Mouse (Mus musculus): ENCODE results near the gene Gm20661.

The Gm20661 gene

DNA sequence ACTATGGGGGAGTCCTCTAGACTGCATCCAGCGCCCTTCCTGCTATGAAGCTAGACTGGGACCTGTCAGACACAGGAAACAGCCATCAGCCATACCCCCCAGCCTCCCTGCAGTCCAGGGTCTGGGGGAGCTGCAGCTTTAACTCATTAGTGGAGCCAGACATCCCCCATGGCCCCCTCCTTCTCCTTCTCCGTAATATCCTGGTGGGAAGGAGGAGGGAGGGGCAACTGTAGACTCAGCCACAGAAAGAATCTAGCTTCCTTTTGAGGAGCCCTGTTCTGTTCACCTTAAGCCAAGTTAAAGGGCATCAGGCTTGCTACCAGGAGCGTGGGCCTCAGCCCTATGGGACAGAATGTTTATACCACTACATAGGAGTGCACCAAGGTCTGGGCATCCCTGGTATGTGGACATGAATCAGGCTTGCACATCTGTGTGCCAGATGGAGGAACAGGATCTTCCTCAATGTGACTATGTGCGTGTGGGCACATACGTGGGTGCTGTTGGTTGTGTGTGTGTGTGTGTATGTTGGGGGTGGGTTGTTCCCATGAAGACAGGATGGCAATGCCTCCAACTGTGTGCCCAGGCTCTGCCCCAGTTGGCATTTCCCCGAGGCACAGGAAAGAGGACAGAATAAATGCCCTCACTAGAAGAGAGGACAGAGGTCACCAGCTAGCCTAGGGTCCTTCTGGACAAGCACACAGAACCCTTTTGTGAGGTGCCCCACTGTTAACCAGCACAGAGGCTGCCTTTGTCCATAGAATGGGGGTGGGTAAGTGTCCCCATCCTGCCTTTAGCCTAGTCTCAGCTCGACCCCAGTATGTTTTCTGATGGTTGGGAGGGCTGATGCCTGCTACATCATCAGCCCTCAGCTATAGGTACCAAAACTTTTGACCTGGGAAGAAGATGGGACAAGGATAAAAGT lies 913 bp upstream of the Gm20661 start:
- no peak for DNase-seq (ENCODE audit: low read depth, low spot score)
- H3K36me3 ChIP-seq (ENCODE audit: control insufficient read depth, insufficient read depth, low read length, poor library complexity, severe bottlenecking): peaks cover 12% of the 10 kb centered on the region
- no peaks in the 10 kb centered on the region for H3K27me3 ChIP-seq (ENCODE audit: control insufficient read depth, insufficient read depth, low read length, poor library complexity, severe bottlenecking)

DNA sequence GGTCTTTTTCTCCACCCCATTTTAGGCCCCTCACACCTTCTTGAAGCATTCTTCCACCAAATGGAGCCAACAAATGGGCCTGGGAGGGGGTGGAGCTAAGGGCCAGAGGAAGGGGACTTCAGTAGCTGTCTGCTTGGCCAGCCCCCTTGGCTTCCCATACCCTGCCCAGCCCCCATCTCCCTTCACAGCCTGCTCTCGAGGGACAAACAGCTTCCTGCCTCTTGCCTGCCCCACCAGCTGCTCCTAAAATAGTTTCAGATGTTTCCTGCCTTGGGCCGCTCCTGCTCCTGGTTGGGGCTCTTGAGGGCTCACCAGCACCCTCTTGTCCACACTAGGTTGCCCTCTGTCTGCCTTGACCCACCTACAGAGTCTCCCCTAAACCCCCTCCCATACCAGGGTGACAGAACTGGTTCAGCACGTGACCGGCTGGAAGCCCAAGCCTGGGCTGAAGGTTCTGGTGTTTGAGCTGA lies 598 bp downstream of the Gm20661 start:
- H3K27me3 ChIP-seq (ENCODE audit: control insufficient read depth, insufficient read depth, low read length, poor library complexity, severe bottlenecking): no peaks in the 10 kb centered on the region
- H3K36me3 ChIP-seq (ENCODE audit: control insufficient read depth, insufficient read depth, low read length, poor library complexity, severe bottlenecking): peaks cover 2% of the 10 kb centered on the region; the same call in 1 of the 2 replicates
- DNase-seq (ENCODE audit: low read depth, low spot score): peak; percentile 48

DNA sequence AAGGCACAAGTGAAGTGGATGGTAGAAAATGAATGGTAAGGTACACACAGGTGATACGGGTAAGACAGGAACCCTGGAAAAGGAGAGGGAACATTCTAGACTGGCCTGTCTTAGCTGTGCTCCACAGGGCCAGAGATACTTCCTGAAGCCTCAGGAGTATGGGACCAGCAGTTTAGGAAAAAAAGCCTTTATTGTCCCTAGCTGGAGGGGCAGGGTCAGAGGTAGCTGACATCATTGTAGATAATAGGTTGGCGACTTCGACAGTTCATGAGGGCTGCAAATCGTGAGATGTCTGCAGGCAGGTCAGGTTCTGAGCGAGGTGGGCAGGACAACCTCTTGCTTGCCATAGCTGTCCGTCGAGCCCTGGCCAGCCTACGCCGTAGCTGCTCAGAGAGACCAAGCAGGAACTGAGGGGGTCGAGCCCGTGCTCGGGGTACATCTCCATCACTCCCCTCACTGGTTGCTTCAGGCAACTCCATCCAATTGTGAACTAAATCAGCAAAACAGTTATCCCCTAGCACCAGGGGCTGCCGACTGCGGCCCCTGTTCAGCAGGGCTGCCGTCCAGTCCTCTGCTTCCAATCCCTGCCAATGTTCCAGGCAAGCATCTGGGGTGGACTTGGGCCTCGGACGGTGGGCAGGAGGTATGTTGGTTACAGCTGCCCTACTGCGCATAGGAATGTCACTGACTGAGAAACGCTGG lies 1.3 kb downstream of the Gm20661 start:
- peak; percentile 19 for DNase-seq (ENCODE audit: low read depth, low spot score)
- H3K27me3 ChIP-seq (ENCODE audit: control insufficient read depth, insufficient read depth, low read length, poor library complexity, severe bottlenecking): no peaks in the 10 kb centered on the region
- H3K36me3 ChIP-seq (ENCODE audit: control insufficient read depth, insufficient read depth, low read length, poor library complexity, severe bottlenecking): no peaks in the 10 kb centered on the region; the same call in 1 of the 2 replicates

DNA sequence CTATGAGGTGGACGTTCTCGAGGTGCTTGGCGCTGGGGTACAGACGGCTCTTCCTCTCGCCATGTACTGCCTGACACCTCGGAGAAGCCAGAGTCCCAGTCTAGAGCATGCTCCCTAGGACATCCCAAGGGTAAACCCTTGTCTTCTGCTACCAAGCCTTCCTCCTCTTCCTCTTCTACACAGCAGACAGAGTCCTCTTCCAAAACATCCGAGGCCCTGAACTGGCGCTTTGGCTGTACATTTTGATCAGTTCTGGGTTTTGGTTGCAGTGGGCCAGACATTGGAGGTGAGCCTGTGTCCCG lies 1.8 kb downstream of the Gm20661 start:
- H3K36me3 ChIP-seq (ENCODE audit: control insufficient read depth, insufficient read depth, low read length, poor library complexity, severe bottlenecking): no peaks in the 10 kb centered on the region; the same call in 1 of the 2 replicates
- no peak for DNase-seq (ENCODE audit: low read depth, low spot score)
- H3K27me3 ChIP-seq (ENCODE audit: control insufficient read depth, insufficient read depth, low read length, poor library complexity, severe bottlenecking): no peaks in the 10 kb centered on the region

DNA sequence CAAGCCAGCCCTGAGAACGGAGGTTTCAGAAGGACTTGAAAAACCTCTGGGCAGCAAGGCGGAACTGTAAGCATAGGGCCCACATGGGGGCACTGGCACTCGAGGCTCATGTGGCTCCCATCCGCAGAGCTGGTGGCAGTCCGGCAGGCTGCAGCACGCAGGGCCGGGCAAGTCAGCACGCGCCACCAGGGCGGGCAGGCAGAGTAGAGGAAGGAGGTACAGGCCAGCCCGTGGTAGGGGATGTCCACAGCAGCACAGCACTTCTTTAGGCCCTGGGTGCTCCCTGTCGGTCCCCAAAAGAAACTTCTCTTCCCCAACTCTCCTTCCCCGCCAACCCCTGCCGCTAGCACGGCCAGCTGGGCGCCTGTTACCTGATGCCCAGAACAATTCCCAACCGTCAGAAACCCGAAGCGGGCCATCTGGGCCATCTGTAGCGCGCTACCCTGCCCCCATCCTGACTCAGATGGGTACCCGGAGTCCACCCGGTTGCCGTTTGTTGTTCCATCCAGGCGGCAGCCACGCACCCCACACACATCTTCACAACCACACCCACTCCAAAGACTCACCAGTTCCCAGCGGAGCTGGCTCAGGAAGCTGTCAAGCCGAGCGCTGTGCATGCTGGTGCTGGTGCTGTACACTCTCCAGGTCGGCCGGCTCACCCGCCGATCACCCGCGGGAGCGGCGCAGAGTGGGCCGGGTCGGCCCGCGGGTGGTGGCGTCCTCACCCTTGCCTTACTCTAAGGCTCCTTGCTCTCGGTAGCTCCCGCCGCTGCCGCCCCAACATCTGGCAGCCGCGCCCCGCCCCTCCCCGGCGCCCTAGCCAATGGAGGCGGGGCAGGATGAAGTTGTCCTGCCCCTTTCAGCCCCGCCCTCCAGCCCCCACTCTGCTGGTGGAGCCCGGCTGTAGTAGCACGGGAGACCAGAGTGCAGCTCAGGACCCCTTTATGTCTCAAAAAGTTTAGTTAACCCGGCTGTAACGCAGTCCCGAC lies 2.6 kb downstream of the Gm20661 start, which contains the start of gene Inka1:
Inka1 (minus strand) TSS at position 749 of the 989 bp plus-strand sequence.
- peak; percentile 91 for DNase-seq (ENCODE audit: low read depth, low spot score)
- Histone ChIP-seq H3K27me3 (ENCODE audit: control insufficient read depth, insufficient read depth, low read length, poor library complexity, severe bottlenecking) (no peaks in the 10 kb centered on the region), H3K36me3 (ENCODE audit: control insufficient read depth, insufficient read depth, low read length, poor library complexity, severe bottlenecking) (no peaks in the 10 kb centered on the region; the same call in 1 of the 2 replicates)

DNA sequence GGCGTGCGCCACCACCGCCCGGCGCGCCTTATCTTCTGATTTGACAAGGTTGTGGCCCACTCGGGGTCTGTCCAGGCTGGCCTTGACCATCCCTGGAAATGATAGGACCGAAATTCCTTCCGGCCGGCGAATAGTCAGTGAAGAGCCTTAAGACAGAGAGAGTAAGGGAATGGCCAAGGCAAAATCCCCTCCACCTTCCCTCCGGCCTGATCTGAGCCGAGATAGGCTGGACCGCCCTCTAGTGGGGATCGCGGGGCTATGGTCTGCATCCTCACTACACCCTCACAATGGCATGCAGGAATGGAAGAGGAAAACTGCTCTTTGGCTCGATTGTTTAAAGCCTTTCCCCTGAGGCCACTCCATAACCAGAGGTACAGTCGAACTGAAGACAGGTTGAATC lies 3.5 kb downstream of the Gm20661 start:
- no peaks in the 10 kb centered on the region for H3K27me3 ChIP-seq (ENCODE audit: control insufficient read depth, insufficient read depth, low read length, poor library complexity, severe bottlenecking)
- DNase-seq (ENCODE audit: low read depth, low spot score): peak; percentile 88
- no peaks in the 10 kb centered on the region; the same call in 1 of the 2 replicates for H3K36me3 ChIP-seq (ENCODE audit: control insufficient read depth, insufficient read depth, low read length, poor library complexity, severe bottlenecking)

DNA sequence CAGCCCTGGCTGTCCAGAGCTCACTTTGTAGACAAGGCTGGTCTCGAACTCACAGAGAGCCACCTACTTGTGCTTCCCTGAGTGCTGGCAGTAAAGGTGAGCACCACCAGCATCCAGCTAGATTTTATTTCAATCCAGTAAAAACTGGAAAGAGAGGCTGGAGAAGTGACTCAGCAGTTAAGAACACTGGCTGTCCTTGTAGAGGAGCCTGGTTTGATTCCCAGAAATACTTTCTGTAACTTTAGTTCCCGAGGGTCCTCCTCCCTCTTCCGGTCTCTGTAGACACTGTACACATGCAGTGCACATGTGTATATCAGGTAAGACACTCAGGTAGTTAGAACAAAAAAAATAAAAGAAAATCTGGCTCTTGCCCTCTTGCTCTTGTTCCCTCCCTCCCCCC lies 5.1 kb downstream of the Gm20661 start:
- Histone ChIP-seq H3K36me3 (ENCODE audit: control insufficient read depth, insufficient read depth, low read length, poor library complexity, severe bottlenecking) (no peaks in the 10 kb centered on the region), H3K27me3 (ENCODE audit: control insufficient read depth, insufficient read depth, low read length, poor library complexity, severe bottlenecking) (no peaks in the 10 kb centered on the region)
- no peak for DNase-seq (ENCODE audit: low read depth, low spot score)

DNA sequence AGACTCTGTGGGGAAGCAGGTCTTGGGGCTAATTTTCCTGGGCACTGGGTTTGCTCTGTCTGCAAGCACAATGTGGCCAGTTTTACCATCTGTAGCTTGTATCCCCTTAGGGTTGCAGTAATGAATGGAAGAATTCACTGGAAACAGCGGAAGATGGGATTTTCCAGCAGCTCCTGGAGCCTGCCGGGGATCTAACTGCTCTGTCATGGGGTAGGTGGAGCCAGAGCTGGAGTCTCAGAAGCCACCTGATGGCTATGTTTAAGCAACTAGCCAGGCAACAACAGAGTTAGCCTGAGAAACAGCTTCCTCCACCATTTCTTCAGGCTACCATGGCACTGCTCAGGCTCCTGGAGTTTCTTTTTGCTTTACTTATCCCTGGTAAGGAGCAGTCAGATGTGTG lies 9.3 kb downstream of the Gm20661 start, which contains the start of gene Cdhr4:
Cdhr4 (plus strand) TSS at position 301 of the 400 bp plus-strand sequence.
- Histone ChIP-seq H3K36me3 (ENCODE audit: control insufficient read depth, insufficient read depth, low read length, poor library complexity, severe bottlenecking) (no peaks in the 10 kb centered on the region), H3K27me3 (ENCODE audit: control insufficient read depth, insufficient read depth, low read length, poor library complexity, severe bottlenecking) (no peaks in the 10 kb centered on the region)
- DNase-seq (ENCODE audit: low read depth, low spot score): no peak

DNA sequence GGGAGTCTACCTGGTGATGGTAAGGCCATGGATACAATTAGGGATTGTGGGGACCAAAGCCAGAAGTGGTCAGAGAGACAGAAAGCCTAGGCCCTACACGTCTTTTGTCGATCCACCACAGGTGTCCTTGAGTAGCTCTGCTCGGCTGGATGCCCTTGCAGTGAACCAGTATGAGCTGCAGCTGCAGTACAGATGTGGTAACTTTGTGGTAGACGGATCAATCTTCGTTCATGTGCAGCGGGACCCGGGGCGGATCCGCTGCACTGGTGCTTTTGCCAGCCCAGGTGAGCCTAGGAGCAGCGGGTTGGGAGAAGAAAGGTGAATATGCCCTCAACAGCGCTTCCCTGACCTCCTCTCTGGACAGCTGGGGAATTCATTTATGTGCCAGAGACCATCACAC lies 10.2 kb downstream of the Gm20661 start:
- Histone ChIP-seq H3K27me3 (ENCODE audit: control insufficient read depth, insufficient read depth, low read length, poor library complexity, severe bottlenecking) (no peaks in the 10 kb centered on the region), H3K36me3 (ENCODE audit: control insufficient read depth, insufficient read depth, low read length, poor library complexity, severe bottlenecking) (no peaks in the 10 kb centered on the region)
- DNase-seq (ENCODE audit: low read depth, low spot score): no peak

DNA sequence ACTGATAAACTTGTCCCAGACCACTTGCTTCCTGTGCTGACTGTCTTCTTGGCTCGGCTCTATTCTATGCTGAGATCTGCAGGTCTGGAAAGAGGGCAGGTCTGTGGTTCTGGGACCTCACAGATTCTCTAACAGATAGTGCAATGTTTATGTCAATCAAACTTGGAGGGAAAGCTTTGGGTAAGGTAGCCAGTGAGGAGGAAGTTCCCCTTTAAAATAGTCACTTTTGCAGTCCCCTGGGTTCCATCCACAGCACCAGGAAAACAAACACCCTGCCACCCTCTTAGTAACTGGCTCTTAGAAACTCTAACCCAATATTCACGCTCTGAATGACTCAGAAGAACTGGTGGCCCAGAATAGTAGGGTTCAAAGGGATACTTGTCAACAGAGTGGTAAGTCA lies 11.6 kb downstream of the Gm20661 start:
- DNase-seq (ENCODE audit: low read depth, low spot score): no peak
- Histone ChIP-seq H3K36me3 (ENCODE audit: control insufficient read depth, insufficient read depth, low read length, poor library complexity, severe bottlenecking) (no peaks in the 10 kb centered on the region), H3K27me3 (ENCODE audit: control insufficient read depth, insufficient read depth, low read length, poor library complexity, severe bottlenecking) (no peaks in the 10 kb centered on the region)

DNA sequence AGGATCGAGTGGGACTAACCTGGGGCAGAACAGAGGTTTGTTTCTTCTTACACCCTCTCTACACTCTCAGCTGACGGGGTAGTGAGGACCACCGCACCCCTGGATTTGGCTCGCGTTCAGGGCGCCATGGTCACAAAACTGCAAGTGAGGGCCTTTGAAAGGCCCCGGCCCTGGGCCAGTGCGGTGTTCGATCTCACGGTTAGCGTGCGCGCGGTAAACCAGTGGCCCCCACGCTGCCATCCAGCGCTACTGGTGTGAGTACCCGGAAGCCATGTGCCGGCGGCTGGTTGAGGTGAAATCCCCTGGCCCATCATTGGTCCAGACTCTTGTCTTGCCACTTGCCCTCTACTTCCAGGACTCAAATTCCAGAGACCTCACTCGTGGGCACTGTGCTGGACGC lies 12.7 kb downstream of the Gm20661 start:
- DNase-seq (ENCODE audit: low read depth, low spot score): no peak
- H3K36me3 ChIP-seq (ENCODE audit: control insufficient read depth, insufficient read depth, low read length, poor library complexity, severe bottlenecking): no peaks in the 10 kb centered on the region
- H3K27me3 ChIP-seq (ENCODE audit: control insufficient read depth, insufficient read depth, low read length, poor library complexity, severe bottlenecking): no peaks in the 10 kb centered on the region

DNA sequence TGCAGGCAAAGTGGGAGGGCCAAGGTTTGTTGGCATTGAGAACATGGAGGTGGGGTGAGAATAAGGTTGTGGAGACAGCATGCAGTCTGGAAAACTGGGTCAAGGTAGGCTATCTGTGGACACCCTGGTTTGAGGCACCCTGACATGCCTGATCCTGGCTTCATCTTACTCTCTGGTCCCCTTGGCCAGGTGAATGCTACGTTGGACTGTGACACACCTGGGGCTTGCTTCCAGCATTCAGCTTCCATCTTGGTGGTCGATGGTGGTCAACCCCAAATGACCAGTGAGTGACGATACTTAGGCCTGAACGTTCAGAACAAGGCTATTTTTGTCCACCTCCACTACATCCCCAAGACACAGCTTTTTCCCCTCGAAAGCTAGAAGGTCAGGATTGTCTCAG lies 13.2 kb downstream of the Gm20661 start, which contains the start of gene Gm20662:
Gm20662 (plus strand) TSS at position 301 of the 400 bp plus-strand sequence.
- H3K27me3 ChIP-seq (ENCODE audit: control insufficient read depth, insufficient read depth, low read length, poor library complexity, severe bottlenecking): no peaks in the 10 kb centered on the region
- H3K36me3 ChIP-seq (ENCODE audit: control insufficient read depth, insufficient read depth, low read length, poor library complexity, severe bottlenecking): no peaks in the 10 kb centered on the region
- DNase-seq (ENCODE audit: low read depth, low spot score): no peak

DNA sequence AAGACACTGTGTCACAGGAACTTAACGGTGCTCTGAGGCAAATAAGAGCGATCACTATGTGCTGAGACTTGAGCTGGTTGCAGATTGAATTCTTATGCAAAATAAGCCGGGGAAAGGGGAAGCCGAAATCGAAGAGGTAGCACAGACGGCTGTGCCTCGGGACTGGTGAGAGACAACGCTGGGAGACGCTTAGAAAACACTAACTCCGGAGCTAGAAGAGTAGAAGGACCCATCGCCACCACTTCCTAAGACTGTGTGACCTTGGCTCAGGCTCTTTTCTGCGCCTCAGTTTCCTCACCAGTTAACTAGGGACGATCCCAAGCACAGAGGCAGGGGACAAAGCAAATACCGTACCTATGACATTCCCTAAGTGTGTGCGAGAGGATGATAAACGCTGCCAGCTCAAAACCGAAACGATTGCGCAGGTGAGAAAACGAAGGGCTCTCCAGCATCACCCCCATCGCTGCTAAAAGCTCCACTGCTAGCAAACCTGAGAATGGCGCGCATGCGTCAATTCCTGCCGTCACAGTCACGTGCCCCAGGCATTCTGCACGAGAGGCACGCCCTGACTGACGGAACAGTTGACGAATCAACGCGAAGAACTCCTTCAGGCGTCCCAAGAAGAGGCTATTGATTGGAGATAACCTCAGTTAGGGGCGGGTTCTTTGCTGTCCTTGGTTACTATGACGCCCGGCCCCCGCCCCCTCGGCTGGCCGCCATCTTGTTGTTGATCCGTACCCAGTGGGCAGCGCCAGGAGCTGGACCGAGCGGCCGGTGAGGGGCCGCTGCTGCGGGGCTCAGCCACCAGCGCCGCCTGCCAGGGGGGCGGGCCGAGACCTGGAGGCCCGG lies 19.3 kb downstream of the Gm20661 start, which contains the start of gene Ip6k1:
Ip6k1 (plus strand) TSS at position 580 of the 849 bp plus-strand sequence.
- peak; percentile 100 for DNase-seq (ENCODE audit: low read depth, low spot score)
- H3K27me3 ChIP-seq (ENCODE audit: control insufficient read depth, insufficient read depth, low read length, poor library complexity, severe bottlenecking): no peaks in the 10 kb centered on the region; the same call in 1 of the 2 replicates
- H3K36me3 ChIP-seq (ENCODE audit: control insufficient read depth, insufficient read depth, low read length, poor library complexity, severe bottlenecking): no peaks in the 10 kb centered on the region
